Mouse (Mus musculus) CH12.LX (cell line): ENCODE data around the gene Timm44.
"Not testable (repeated sequence)": the region's sequence is repeated elsewhere in the genome, so short reads cannot be mapped to it uniquely, and the experiment has no call there.

Experiments
- CTCF ChIP-seq, 2 experiments: IDR thresholded peaks in 1 of 2; conservative IDR thresholded peaks in 1 of 2; 2 replicates each; pipeline ENCODE4 v1.5.1; 2011 to 2012; ENCODE audit warnings: low read depth in 2 of 2, low read length in 2 of 2, improper control_type of control experiment in 1 of 2, inconsistent platforms in 1 of 2, mild to moderate bottlenecking in 1 of 2, moderate library complexity in 1 of 2
- POLR2A ChIP-seq: IDR thresholded peaks from 2 replicates; pipeline ENCODE4 v1.6.1; 2011; ENCODE audit warnings: low read depth, mild to moderate bottlenecking, improper control_type of control experiment, low read length
- ZC3H11A ChIP-seq: IDR thresholded peaks from 2 replicates; pipeline ENCODE4 v1.6.1; 2012; ENCODE audit warnings: low read depth, mild to moderate bottlenecking, inconsistent platforms, low read length, improper control_type of control experiment
- ZKSCAN1 ChIP-seq: IDR thresholded peaks from 2 replicates; pipeline ENCODE4 v1.6.1; 2012; ENCODE audit warnings: low read depth, inconsistent platforms, low read length, improper control_type of control experiment, borderline replicate concordance
- ZNF384 ChIP-seq: IDR thresholded peaks from 2 replicates; pipeline ENCODE4 v1.6.1; 2012; ENCODE audit warnings: low read depth, low read length, improper control_type of control experiment, inconsistent platforms

- not testable (repeated sequence) for TF ChIP-seq CTCF (conservative IDR thresholded peaks at IDR 0.05 in 1 of 2, IDR thresholded peaks at IDR 0.05 in 1 of 2; ENCODE audit: low read depth in 2 of 2, low read length in 2 of 2); POLR2A; ZNF384; ZC3H11A; ZKSCAN1
These were observed 20.2 kb downstream of the Timm44 start for GRCm38 (mm10) chr8:4255471-4255870.
